Mouse (Mus musculus): ENCODE results near the gene Lbhd2. TPM values are rescaled to one million over a fixed set of nuclear protein-coding genes. Genes with fewer than 3 reads are reported as not detected.

The Lbhd2 gene
- polyA plus RNA-seq, 1 experiment from 2014 or later = not detected

DNA sequence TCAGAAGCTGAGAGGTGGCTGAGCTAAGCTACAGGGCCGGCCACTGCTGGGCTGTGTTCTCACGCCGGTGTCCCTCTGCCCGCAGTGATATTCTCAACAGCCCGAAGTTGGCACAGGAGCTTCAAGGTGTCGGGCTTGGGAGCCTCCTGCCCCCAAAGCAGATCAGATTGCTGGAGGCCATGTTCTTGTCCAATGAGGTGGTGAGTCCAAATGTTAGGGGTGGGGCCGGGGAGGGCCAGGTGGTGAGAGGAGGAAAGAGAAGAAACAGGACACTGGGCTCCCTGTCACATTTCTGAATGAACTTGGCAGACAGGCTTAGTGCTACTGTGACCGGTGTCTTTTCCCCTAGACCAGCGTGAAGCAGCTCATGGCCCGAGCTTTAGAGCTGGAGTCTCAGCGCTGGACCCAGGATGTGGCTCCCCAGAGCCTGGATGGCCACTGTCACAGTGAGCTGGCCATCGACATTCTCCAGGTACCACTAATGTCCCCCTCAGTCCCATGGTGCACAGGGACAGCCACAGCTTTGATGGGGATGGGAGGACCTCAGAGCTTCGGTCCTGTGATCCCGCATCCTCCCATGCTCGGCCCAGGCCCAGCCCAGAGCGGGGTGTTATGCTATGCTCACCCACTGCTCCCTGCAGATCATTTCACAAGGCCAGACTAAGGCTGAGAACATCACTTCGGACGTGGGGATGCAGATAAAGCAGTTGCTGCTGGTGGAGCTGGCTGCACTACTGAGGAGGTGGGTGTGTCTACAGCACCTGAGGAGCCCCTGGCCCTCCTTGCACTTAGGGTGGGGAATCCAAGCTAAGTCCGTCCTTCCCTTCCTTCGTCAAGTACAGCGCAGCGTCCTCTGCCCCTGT is 41.5 kb downstream of the Lbhd2 start:
- H3K4me2 ChIP-seq = no peak overlapping the region
- no peak overlapping the region for H3K9ac ChIP-seq (ENCODE audit: low read length)
- H3K27me3 ChIP-seq (ENCODE audit: control insufficient read depth, insufficient read depth, low read length) = peaks cover 83% of the 10 kb centered on the region
- no peak overlapping the region for H3K4me3 ChIP-seq (ENCODE audit: low read depth, low read length)
- no peak overlapping the region for H3K27ac ChIP-seq (ENCODE audit: low read depth, low read length)
- H3K36me3 ChIP-seq (ENCODE audit: control insufficient read depth, insufficient read depth, low read length) = no peaks in the 10 kb centered on the region
- DNase-seq (ENCODE audit: low spot score, missing footprints) (no peak), ATAC-seq (ENCODE audit: low FRiP score) (no peak)
- 14% methylated on average over 22 of the region's 22 CpGs for WGBS
- H3K4me1 ChIP-seq (ENCODE audit: control insufficient read depth, insufficient read depth, low read length) = peaks cover 6% of the 10 kb centered on the region; the same call in 1 of the 2 replicates
- H3K9me3 ChIP-seq (ENCODE audit: control insufficient read depth, low read length) = no peaks in the 10 kb centered on the region

DNA sequence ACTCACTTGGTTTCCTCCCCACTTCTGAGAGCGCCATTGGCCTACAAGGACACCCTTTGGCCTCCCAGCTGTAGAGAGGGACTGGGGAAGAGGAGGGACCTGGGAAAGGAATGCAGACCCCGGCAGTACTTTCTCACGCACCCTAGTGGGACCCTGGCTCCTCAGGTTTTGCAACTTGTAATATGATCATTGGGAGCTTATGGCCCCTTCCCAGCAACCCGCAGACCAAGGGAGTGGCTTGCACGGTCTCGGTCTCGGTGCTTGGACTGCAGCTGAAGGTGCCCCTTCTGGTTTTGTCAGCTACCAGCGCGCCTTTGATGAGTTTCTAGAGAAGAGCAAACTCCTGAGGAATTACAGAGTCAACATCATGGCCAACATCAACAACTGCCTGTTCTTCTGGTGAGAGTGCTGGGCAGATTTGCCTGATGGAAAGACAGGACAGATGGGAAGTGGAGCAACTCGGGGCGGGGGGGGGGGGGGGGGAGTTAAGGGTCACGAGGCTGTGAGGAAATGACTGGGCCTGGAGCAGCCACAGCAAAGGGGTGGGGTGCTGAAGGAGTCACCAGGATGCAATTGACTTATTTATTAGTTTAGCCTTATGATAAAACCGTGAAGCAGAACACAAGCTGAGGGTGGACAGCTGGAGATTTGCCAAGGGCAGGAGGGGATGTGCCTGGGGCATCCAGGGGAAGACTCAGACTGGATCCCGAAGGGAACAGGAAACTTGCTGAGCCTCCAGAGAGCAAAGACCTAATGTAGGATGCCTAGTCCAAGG is 42.5 kb downstream of the Lbhd2 start:
- Histone ChIP-seq H3K27me3 (ENCODE audit: control insufficient read depth, insufficient read depth, low read length) (peaks cover 73% of the 10 kb centered on the region), H3K9ac (ENCODE audit: low read length) (no peak overlapping the region), H3K4me3 (ENCODE audit: low read depth, low read length) (no peak overlapping the region), H3K27ac (ENCODE audit: low read depth, low read length) (no peak overlapping the region), H3K4me2 (no peak overlapping the region), H3K4me1 (ENCODE audit: control insufficient read depth, insufficient read depth, low read length) (peaks cover 6% of the 10 kb centered on the region; the same call in 1 of the 2 replicates), H3K36me3 (ENCODE audit: control insufficient read depth, insufficient read depth, low read length) (no peaks in the 10 kb centered on the region), H3K9me3 (ENCODE audit: control insufficient read depth, low read length) (no peaks in the 10 kb centered on the region)
- WGBS = 17% methylated on average over 14 of the region's 14 CpGs
- ATAC-seq (ENCODE audit: low FRiP score) (no peak), DNase-seq (ENCODE audit: low spot score, missing footprints) (no peak)

DNA sequence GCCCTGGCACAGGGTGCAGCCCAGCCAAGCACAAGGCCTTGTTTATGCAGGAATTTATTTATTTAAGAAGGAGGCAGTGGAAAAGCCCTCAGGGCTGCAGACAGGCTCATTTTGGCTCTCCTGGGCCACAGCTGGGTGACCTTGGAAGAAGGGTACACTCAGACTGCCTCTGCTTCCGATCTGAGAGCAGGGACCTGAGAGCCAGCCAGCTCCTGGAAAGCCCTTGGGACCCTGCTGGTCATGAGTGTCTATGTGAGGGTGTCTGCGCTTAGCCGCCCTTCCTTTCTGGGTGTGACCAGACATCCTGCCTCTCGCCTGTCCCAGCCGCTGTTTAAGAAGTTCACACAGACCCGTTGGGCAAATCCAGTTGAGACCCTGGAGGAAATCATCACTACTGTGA is 43.8 kb downstream of the Lbhd2 start:
- Histone ChIP-seq H3K27ac (ENCODE audit: low read depth, low read length) (no peak overlapping the region), H3K27me3 (ENCODE audit: control insufficient read depth, insufficient read depth, low read length) (peaks cover 61% of the 10 kb centered on the region), H3K36me3 (ENCODE audit: control insufficient read depth, insufficient read depth, low read length) (no peaks in the 10 kb centered on the region), H3K9me3 (ENCODE audit: control insufficient read depth, low read length) (no peaks in the 10 kb centered on the region), H3K9ac (ENCODE audit: low read length) (no peak overlapping the region), H3K4me2 (no peak overlapping the region), H3K4me3 (ENCODE audit: low read depth, low read length) (no peak overlapping the region), H3K4me1 (ENCODE audit: control insufficient read depth, insufficient read depth, low read length) (peaks cover 6% of the 10 kb centered on the region; the same call in 1 of the 2 replicates)
- 44% methylated on average over 6 of the region's 6 CpGs for WGBS
- ATAC-seq (ENCODE audit: low FRiP score) (no peak), DNase-seq (ENCODE audit: low spot score, missing footprints) (no peak)

DNA sequence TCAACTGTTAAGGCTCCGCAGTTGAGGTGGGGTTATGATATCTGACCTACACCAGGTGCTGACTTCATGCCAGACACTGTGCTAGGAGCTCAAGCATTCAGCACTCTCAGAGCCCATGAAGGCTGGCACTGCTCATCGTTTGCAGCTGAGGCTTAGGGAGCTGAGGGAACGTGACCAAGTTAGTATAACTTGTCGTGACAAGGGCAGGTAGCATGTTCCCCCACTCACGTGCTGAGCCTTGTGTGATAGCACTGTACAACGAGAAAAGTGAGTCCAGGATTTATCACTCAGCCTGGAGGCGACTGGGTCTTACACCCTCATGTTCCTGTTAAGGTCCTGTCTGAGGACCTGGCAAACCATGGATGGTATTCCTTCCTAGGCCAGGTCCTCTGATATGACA is 45.0 kb downstream of the Lbhd2 start:
- Histone ChIP-seq H3K9ac (ENCODE audit: low read length) (no peak overlapping the region), H3K4me3 (ENCODE audit: low read depth, low read length) (no peak overlapping the region), H3K9me3 (ENCODE audit: control insufficient read depth, low read length) (no peaks in the 10 kb centered on the region), H3K27ac (ENCODE audit: low read depth, low read length) (no peak overlapping the region), H3K36me3 (ENCODE audit: control insufficient read depth, insufficient read depth, low read length) (no peaks in the 10 kb centered on the region), H3K27me3 (ENCODE audit: control insufficient read depth, insufficient read depth, low read length) (peaks cover 49% of the 10 kb centered on the region), H3K4me1 (ENCODE audit: control insufficient read depth, insufficient read depth, low read length) (peaks cover 4% of the 10 kb centered on the region; the same call in 1 of the 2 replicates), H3K4me2 (no peak overlapping the region)
- WGBS = 80% methylated on average over 7 of the region's 7 CpGs
- ATAC-seq (ENCODE audit: low FRiP score) = no peak
- DNase-seq (ENCODE audit: low spot score, missing footprints) = no peak

DNA sequence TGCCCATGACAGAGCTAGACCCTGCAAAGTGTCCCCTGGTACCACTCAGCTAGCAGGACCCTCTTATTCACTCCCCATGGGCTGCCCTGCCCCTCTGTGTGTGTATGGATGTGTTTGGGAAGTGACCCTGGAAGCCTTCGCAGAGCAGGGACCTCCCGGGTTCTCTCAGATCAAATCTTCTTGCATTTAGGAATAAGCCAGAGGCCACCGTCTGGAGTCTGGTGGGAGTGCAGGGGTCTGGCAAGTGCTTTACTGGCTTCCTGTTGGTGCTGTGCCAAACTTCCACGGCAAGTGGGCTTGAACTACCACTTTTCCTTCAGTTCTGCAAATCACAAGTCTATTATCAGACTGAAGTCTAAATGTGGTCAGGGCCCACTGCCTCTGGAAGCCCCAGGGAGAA is 47.4 kb downstream of the Lbhd2 start:
- Histone ChIP-seq H3K27ac (ENCODE audit: low read depth, low read length) (no peak overlapping the region), H3K4me3 (ENCODE audit: low read depth, low read length) (no peak overlapping the region), H3K9me3 (ENCODE audit: control insufficient read depth, low read length) (no peaks in the 10 kb centered on the region), H3K9ac (ENCODE audit: low read length) (no peak overlapping the region), H3K36me3 (ENCODE audit: control insufficient read depth, insufficient read depth, low read length) (no peaks in the 10 kb centered on the region), H3K27me3 (ENCODE audit: control insufficient read depth, insufficient read depth, low read length) (peaks cover 24% of the 10 kb centered on the region), H3K4me2 (no peak overlapping the region), H3K4me1 (ENCODE audit: control insufficient read depth, insufficient read depth, low read length) (no peaks in the 10 kb centered on the region)
- 41% methylated on average over 4 of the region's 4 CpGs for WGBS
- no peak for DNase-seq (ENCODE audit: low spot score, missing footprints)
- ATAC-seq (ENCODE audit: low FRiP score) = no peak

DNA sequence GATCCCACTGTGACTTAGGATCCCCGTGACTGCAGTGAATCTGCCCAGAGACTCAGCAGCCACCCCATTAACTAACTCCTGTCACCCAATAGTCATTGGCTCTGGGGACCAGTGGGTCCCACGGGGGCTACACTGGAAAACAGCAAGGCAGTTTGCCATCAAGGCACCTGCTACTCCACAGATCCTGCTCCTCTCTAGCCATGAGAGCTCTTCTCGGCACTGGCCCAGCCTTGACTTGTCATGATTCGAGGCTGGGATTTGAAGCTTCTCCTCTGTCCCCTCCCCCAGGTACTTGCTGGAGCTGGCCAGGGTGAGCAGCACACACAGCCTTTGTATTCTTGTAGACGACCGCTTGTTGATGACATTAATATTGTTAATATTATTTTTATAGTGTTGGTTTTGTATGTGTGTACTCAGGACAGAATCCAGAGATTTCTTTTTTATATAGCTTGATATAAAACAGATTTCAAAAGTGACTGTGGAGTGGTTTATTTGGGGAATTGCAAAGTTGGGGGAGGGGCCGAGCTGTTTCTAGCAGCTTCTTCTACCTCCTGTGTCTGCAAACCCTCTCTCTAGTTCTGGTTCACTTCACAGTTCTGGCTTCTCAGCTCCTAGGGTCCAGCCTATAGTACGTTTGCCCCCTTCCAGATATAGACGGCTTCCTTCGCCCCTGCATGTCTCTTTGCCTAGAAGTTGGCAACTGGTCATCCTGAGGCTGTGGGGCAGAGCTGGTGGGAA is 48.1 kb downstream of the Lbhd2 start:
- Histone ChIP-seq H3K27me3 (ENCODE audit: control insufficient read depth, insufficient read depth, low read length) (peaks cover 17% of the 10 kb centered on the region), H3K9me3 (ENCODE audit: control insufficient read depth, low read length) (no peaks in the 10 kb centered on the region), H3K4me2 (no peak overlapping the region), H3K9ac (ENCODE audit: low read length) (no peak overlapping the region), H3K4me3 (ENCODE audit: low read depth, low read length) (no peak overlapping the region), H3K36me3 (ENCODE audit: control insufficient read depth, insufficient read depth, low read length) (no peaks in the 10 kb centered on the region), H3K4me1 (ENCODE audit: control insufficient read depth, insufficient read depth, low read length) (no peaks in the 10 kb centered on the region), H3K27ac (ENCODE audit: low read depth, low read length) (no peak overlapping the region)
- DNase-seq (ENCODE audit: low spot score, missing footprints) (no peak), ATAC-seq (ENCODE audit: low FRiP score) (no peak)
- WGBS = 64% methylated on average over 10 of the region's 10 CpGs

DNA sequence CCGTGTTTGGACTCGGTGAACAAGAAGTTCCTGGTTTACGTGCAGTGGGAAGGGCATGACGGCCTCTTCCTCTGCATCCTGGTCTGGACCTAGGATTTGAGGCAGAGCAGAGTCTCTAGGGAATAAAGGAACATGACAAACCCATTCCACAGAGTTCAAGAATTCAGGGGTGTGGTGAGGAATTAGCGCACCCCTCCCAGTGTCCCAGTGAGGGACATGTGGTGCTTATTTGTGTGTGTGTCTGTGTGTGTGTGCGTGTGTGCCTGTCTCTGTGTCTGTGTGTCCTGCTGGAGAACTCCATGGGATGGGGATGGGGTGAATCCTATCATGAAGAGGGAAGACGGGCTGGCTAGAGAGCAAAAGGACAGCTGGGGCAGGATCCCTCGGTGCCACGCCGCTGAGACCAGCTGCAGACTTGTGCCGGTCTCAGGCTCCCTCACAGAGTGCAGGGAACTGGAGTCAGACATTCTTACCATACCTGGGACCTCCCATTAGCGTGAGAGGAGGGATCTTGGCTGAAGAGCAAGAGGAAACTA is 48.8 kb downstream of the Lbhd2 start:
- Histone ChIP-seq H3K27ac (ENCODE audit: low read depth, low read length) (no peak overlapping the region), H3K4me3 (ENCODE audit: low read depth, low read length) (no peak overlapping the region), H3K4me1 (ENCODE audit: control insufficient read depth, insufficient read depth, low read length) (no peaks in the 10 kb centered on the region), H3K27me3 (ENCODE audit: control insufficient read depth, insufficient read depth, low read length) (peaks cover 11% of the 10 kb centered on the region), H3K9me3 (ENCODE audit: control insufficient read depth, low read length) (no peaks in the 10 kb centered on the region), H3K36me3 (ENCODE audit: control insufficient read depth, insufficient read depth, low read length) (no peaks in the 10 kb centered on the region), H3K4me2 (no peak overlapping the region), H3K9ac (ENCODE audit: low read length) (no peak overlapping the region)
- ATAC-seq (ENCODE audit: low FRiP score) (no peak), DNase-seq (ENCODE audit: low spot score, missing footprints) (no peak)
- WGBS = 78% methylated on average over 12 of the region's 12 CpGs

DNA sequence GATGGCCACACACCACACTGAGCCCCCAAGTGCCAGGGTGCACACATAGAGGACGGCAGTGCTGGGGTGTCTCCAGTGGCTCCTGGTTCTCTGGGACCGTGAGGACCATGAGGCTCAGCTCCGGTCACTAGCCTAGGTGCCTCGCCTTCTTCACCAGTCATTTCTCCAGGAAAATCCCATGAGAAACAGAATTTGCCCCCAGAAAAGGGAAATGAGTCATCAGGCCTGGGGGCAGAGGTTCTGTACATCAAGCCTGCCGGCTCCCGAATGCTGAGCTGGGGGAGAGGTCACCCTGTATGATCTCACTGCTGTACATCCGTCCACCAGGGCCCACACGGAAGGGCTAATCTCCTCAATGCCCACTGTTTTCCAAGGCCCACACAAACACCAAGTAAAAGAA is 49.3 kb downstream of the Lbhd2 start:
- WGBS = 54% methylated on average over 8 of the region's 8 CpGs

More for the DNA sequence above, 49.3 kb downstream of the Lbhd2 start:
- no peak overlapping the region for H3K9ac ChIP-seq (ENCODE audit: low read length)
- H3K27ac ChIP-seq (ENCODE audit: low read depth, low read length) = no peak overlapping the region
- H3K27me3 ChIP-seq (ENCODE audit: control insufficient read depth, insufficient read depth, low read length) = peaks cover 6% of the 10 kb centered on the region
- no peak overlapping the region for H3K4me3 ChIP-seq (ENCODE audit: low read depth, low read length)
- DNase-seq (ENCODE audit: low spot score, missing footprints) = no peak
- no peaks in the 10 kb centered on the region for H3K9me3 ChIP-seq (ENCODE audit: control insufficient read depth, low read length)
- no peaks in the 10 kb centered on the region for H3K4me1 ChIP-seq (ENCODE audit: control insufficient read depth, insufficient read depth, low read length)
- H3K36me3 ChIP-seq (ENCODE audit: control insufficient read depth, insufficient read depth, low read length) = no peaks in the 10 kb centered on the region
- H3K4me2 ChIP-seq = no peak overlapping the region
- ATAC-seq (ENCODE audit: low FRiP score) = no peak

Measured in midbrain, embryonic 11.5 days (tissue).